Mouse (Mus musculus): ENCODE measurements around the gene Lrp2bp. TPM values are rescaled to one million over a fixed set of nuclear protein-coding genes. Genes with fewer than 3 reads are reported as not detected.
A peak's percentile ranks its signal among the peaks of the same experiment; 100 is the strongest.

Gene Lrp2bp
- polyA plus RNA-seq (2015; fragmentation: Nextera tagmentation; extraction: Ambion mirVana), result 0.43 and 0.51 TPM in 2 replicates

- WGBS, result 2% methylated on average over 22 of the region's 22 CpGs
- H3K9me3 ChIP-seq, result no peaks in the 10 kb centered on the region
- no peaks in the 10 kb centered on the region for H3K27me3 ChIP-seq
- peak; percentile 4; the same call in 1 of the 2 replicates for ATAC-seq (ENCODE audit: low FRiP score, low read depth)
- peak within 1 kb of the TSS; percentile 73 for H3K9ac ChIP-seq
- peaks cover 13% of the 10 kb centered on the region for H3K4me1 ChIP-seq (replicated peaks)
- H3K4me2 ChIP-seq, result peak within 1 kb of the TSS; percentile 82
- peaks cover 21% of the 10 kb centered on the region for H3K36me3 ChIP-seq
- H3K27ac ChIP-seq (replicated peaks), result peak within 1 kb of the TSS; percentile 98
- H3K4me3 ChIP-seq, result peak within 1 kb of the TSS; percentile 57
These were observed at the start of gene Lrp2bp for GRCm38 (mm10) chr8:45999138-45999783. Gene Lrp2bp (plus strand): TSS chr8:45999303.

GRCm38 (mm10) chr8:45950622-45951021, 48.5 kb upstream of the Lrp2bp start:
- 52% methylated on average over 2 of the region's 2 CpGs for WGBS
- Histone ChIP-seq H3K27me3 (no peaks in the 10 kb centered on the region), H3K27ac (replicated peaks) (no peak overlapping the region), H3K9ac (no peak overlapping the region), H3K4me1 (replicated peaks) (no peaks in the 10 kb centered on the region), H3K9me3 (no peaks in the 10 kb centered on the region), H3K4me2 (no peak overlapping the region), H3K36me3 (no peaks in the 10 kb centered on the region), H3K4me3 (no peak overlapping the region)
- no peak for ATAC-seq (ENCODE audit: low FRiP score, low read depth)

- Histone ChIP-seq H3K4me2 (no peak overlapping the region), H3K4me1 (replicated peaks) (peaks cover 9% of the 10 kb centered on the region), H3K4me3 (no peak overlapping the region), H3K9me3 (no peaks in the 10 kb centered on the region), H3K36me3 (no peaks in the 10 kb centered on the region), H3K27me3 (no peaks in the 10 kb centered on the region), H3K9ac (no peak overlapping the region), H3K27ac (replicated peaks) (no peak overlapping the region)
- WGBS, result 96% methylated on average over 12 of the region's 12 CpGs
- no peak for ATAC-seq (ENCODE audit: low FRiP score, low read depth)
These were observed 28.2 kb upstream of the Lrp2bp start for GRCm38 (mm10) chr8:45970894-45971293.

GRCm38 (mm10) chr8:45973988-45974505, 25.1 kb upstream of the Lrp2bp start:
- 74% methylated on average over 8 of the region's 8 CpGs for WGBS
- no peak for ATAC-seq (ENCODE audit: low FRiP score, low read depth)
- Histone ChIP-seq H3K9me3 (no peaks in the 10 kb centered on the region), H3K27me3 (no peaks in the 10 kb centered on the region), H3K4me1 (replicated peaks) (peaks cover 15% of the 10 kb centered on the region), H3K4me2 (peak overlapping the region; percentile 66; the same call in 1 of the 2 replicates), H3K9ac (no peak overlapping the region), H3K36me3 (0 out of 2 replicates have a peak, but pooled peaks cover 4% of the 10 kb centered on the region), H3K27ac (replicated peaks) (no peak overlapping the region), H3K4me3 (no peak overlapping the region)

- peaks cover 6% of the 10 kb centered on the region; the same call in 1 of the 2 replicates for H3K36me3 ChIP-seq
- peak within 1 kb of the TSS; percentile 66 for H3K4me2 ChIP-seq
- under 1% methylated on average over 57 of the region's 57 CpGs for WGBS
- H3K27ac ChIP-seq (replicated peaks), result peak within 1 kb of the TSS; percentile 84
- peak within 1 kb of the TSS; percentile 61 for H3K4me3 ChIP-seq
- H3K27me3 ChIP-seq, result no peaks in the 10 kb centered on the region
- H3K9ac ChIP-seq, result peak within 1 kb of the TSS; percentile 63
- no peaks in the 10 kb centered on the region for H3K9me3 ChIP-seq
- peak; percentile 98 for ATAC-seq (ENCODE audit: low FRiP score, low read depth)
- H3K4me1 ChIP-seq (replicated peaks), result peaks cover 15% of the 10 kb centered on the region
These were observed 23.8 kb upstream of the Lrp2bp start, which contains the start of the genes 1700029J07Rik and Ufsp2 for GRCm38 (mm10) chr8:45975126-45975836. Gene 1700029J07Rik (minus strand): TSS chr8:45975252. Gene Ufsp2 (plus strand): TSS chr8:45975528.

GRCm38 (mm10) chr8:45975837-45976468, 23.1 kb upstream of the Lrp2bp start:
- peaks cover 10% of the 10 kb centered on the region for H3K36me3 ChIP-seq
- H3K9me3 ChIP-seq, result no peaks in the 10 kb centered on the region
- H3K4me2 ChIP-seq, result peak overlapping the region; percentile 66
- peaks cover 15% of the 10 kb centered on the region for H3K4me1 ChIP-seq (replicated peaks)
- no peaks in the 10 kb centered on the region for H3K27me3 ChIP-seq
- peak overlapping the region; percentile 62 for H3K9ac ChIP-seq
- H3K4me3 ChIP-seq, result peak overlapping the region; percentile 61
- H3K27ac ChIP-seq (replicated peaks), result peak overlapping the region; percentile 43; the same call in 1 of the 2 replicates
- no peak for ATAC-seq (ENCODE audit: low FRiP score, low read depth)
- WGBS, result 73% methylated on average over 11 of the region's 11 CpGs

GRCm38 (mm10) chr8:45986665-45987064, 12.4 kb upstream of the Lrp2bp start:
- Histone ChIP-seq H3K4me1 (replicated peaks) (no peaks in the 10 kb centered on the region), H3K27me3 (no peaks in the 10 kb centered on the region), H3K27ac (replicated peaks) (no peak overlapping the region), H3K4me2 (no peak overlapping the region), H3K9me3 (no peaks in the 10 kb centered on the region), H3K4me3 (no peak overlapping the region), H3K9ac (no peak overlapping the region), H3K36me3 (peaks cover 28% of the 10 kb centered on the region)
- WGBS, result 88% methylated on average over 3 of the region's 3 CpGs
- no peak for ATAC-seq (ENCODE audit: low FRiP score, low read depth)

- H3K9ac ChIP-seq, result no peak overlapping the region
- H3K36me3 ChIP-seq, result peaks cover 24% of the 10 kb centered on the region
- no peaks in the 10 kb centered on the region for H3K9me3 ChIP-seq
- no peak overlapping the region for H3K27ac ChIP-seq (replicated peaks)
- no peak for ATAC-seq (ENCODE audit: low FRiP score, low read depth)
- H3K27me3 ChIP-seq, result no peaks in the 10 kb centered on the region
- H3K4me1 ChIP-seq (replicated peaks), result no peaks in the 10 kb centered on the region
- WGBS, result 70% methylated on average over 2 of the region's 2 CpGs
- H3K4me3 ChIP-seq, result no peak overlapping the region
- H3K4me2 ChIP-seq, result no peak overlapping the region
These were observed 10.9 kb upstream of the Lrp2bp start for GRCm38 (mm10) chr8:45988189-45988588.

GRCm38 (mm10) chr8:45990631-45991310, 8.3 kb upstream of the Lrp2bp start:
- WGBS, result 92% methylated on average over 4 of the region's 4 CpGs
- H3K4me1 ChIP-seq (replicated peaks), result no peaks in the 10 kb centered on the region
- H3K4me2 ChIP-seq, result no peak overlapping the region
- H3K36me3 ChIP-seq, result peaks cover 26% of the 10 kb centered on the region
- no peaks in the 10 kb centered on the region for H3K27me3 ChIP-seq
- no peak overlapping the region for H3K9ac ChIP-seq
- no peak overlapping the region for H3K4me3 ChIP-seq
- no peak for ATAC-seq (ENCODE audit: low FRiP score, low read depth)
- no peaks in the 10 kb centered on the region for H3K9me3 ChIP-seq
- H3K27ac ChIP-seq (replicated peaks), result no peak overlapping the region

GRCm38 (mm10) chr8:45994111-45994510, 5.0 kb upstream of the Lrp2bp start:
- WGBS, result 93% methylated on average over 2 of the region's 2 CpGs
- ATAC-seq (ENCODE audit: low FRiP score, low read depth), result no peak
- no peak overlapping the region for H3K4me2 ChIP-seq

GRCm38 (mm10) chr8:45995576-45995975, 3.5 kb upstream of the Lrp2bp start:
- no peaks in the 10 kb centered on the region for H3K27me3 ChIP-seq
- no peak overlapping the region for H3K9ac ChIP-seq
- ATAC-seq (ENCODE audit: low FRiP score, low read depth), result no peak
- 91% methylated on average over 3 of the region's 3 CpGs for WGBS
- no peak overlapping the region for H3K27ac ChIP-seq (replicated peaks)
- H3K4me1 ChIP-seq (replicated peaks), result peaks cover 13% of the 10 kb centered on the region
- no peak overlapping the region for H3K4me2 ChIP-seq
- H3K9me3 ChIP-seq, result no peaks in the 10 kb centered on the region
- peaks cover 32% of the 10 kb centered on the region for H3K36me3 ChIP-seq
- no peak overlapping the region for H3K4me3 ChIP-seq

More at GRCm38 (mm10) chr8:45994111-45994510, 5.0 kb upstream of the Lrp2bp start:
- Histone ChIP-seq H3K36me3 (peaks cover 32% of the 10 kb centered on the region), H3K4me3 (no peak overlapping the region), H3K27ac (replicated peaks) (no peak overlapping the region), H3K9me3 (no peaks in the 10 kb centered on the region), H3K9ac (no peak overlapping the region), H3K27me3 (no peaks in the 10 kb centered on the region), H3K4me1 (replicated peaks) (peaks cover 10% of the 10 kb centered on the region)
